Mouse (Mus musculus): Measurements from ENCODE around the gene Frmpd3. TPM values are rescaled to one million over a fixed set of nuclear protein-coding genes. Genes with fewer than 3 reads are reported as not detected.

The Frmpd3 gene
- polyA plus RNA-seq, 1 experiment from 2014 or later: 0.10 TPM

DNA sequence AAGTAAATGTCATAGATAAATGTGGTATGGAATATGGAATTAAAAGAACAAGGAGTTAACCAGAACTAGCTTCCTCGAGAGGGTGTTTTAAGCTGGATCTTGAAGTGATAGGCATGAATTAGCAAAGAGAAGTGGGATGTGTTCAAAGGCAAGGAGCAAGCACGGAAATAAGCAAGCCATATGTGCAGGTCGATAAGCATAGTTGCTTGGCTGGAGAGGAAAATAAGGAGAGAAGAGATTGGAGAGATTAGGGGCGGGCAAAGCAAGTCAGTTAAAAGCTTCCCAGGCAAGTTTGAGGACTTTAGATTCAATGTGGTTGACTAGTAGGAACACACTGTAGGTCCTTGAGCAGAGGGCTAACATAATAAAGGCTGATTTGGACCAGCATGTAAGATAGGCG is 65.5 kb downstream of the Frmpd3 start:
- ATAC-seq (ENCODE audit: insufficient read depth, low FRiP score, low read depth): no peak
- WGBS: 79% methylated on average over 5 of the region's 5 CpGs

DNA sequence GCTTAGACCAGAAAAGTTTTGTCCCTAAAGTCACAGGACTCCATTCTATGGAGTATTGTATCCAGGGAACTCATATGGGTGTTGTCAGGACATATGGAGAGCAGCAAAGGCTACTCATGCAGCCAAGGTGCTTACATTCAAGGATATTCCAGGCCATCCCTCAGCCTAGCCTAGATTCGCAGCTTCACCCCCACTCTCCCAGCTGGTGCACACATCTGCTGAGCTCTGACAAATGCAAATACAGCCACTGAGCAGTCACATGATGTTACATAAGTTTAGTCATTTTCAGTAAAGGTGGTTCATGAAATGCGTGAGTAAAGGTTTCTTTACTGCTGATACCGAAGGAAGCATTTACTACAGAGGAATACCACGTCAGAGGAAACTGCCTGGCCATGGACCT is 76.4 kb downstream of the Frmpd3 start:
- 73% methylated on average over 4 of the region's 4 CpGs for WGBS
- no peak overlapping the region for H3K4me2 ChIP-seq
- ATAC-seq (ENCODE audit: insufficient read depth, low FRiP score, low read depth): no peak
- H3K9me3 ChIP-seq: no peaks in the 10 kb centered on the region
- 0 out of 2 replicates have a peak, but pooled peaks cover 4% of the 10 kb centered on the region for H3K27me3 ChIP-seq (replicated peaks)
- no peaks in the 10 kb centered on the region for H3K4me1 ChIP-seq
- no peak overlapping the region for H3K9ac ChIP-seq
- no peak overlapping the region for H3K27ac ChIP-seq
- H3K36me3 ChIP-seq: no peaks in the 10 kb centered on the region
- H3K4me3 ChIP-seq (replicated peaks): no peak overlapping the region

More for the DNA sequence above, 65.5 kb downstream of the Frmpd3 start:
- H3K36me3 ChIP-seq: no peaks in the 10 kb centered on the region
- H3K27me3 ChIP-seq (replicated peaks): no peaks in the 10 kb centered on the region
- H3K4me1 ChIP-seq: no peaks in the 10 kb centered on the region
- no peak overlapping the region for H3K4me2 ChIP-seq
- no peak overlapping the region for H3K27ac ChIP-seq
- H3K9ac ChIP-seq: no peak overlapping the region
- H3K9me3 ChIP-seq: no peaks in the 10 kb centered on the region
- no peak overlapping the region for H3K4me3 ChIP-seq (replicated peaks)

DNA sequence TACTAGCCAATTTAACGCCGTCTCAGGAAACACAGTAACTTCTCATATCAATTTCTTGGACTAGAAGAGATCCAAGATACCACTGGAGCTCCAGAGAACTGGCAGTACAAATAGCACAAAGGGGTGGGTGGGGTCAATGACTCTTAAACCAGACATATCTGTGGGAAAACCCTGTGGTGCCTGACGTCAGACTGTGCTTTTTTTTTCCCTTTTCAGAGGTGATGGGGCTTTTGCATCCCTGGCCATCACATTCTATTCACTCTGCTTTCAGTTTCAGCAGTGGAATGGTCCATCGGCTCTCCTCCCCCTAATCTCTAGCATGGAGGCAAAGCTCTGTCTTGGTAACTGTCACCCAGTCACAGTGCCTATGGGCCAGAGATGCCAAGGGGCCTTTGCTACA is 85.1 kb downstream of the Frmpd3 start:
- Histone ChIP-seq H3K27ac (no peak overlapping the region), H3K4me3 (replicated peaks) (no peak overlapping the region), H3K27me3 (replicated peaks) (no peaks in the 10 kb centered on the region), H3K9ac (no peak overlapping the region), H3K4me1 (no peaks in the 10 kb centered on the region), H3K9me3 (no peaks in the 10 kb centered on the region), H3K36me3 (no peaks in the 10 kb centered on the region), H3K4me2 (no peak overlapping the region)
- ATAC-seq (ENCODE audit: insufficient read depth, low FRiP score, low read depth): no peak
- 78% methylated on average over 4 of the region's 4 CpGs for WGBS

DNA sequence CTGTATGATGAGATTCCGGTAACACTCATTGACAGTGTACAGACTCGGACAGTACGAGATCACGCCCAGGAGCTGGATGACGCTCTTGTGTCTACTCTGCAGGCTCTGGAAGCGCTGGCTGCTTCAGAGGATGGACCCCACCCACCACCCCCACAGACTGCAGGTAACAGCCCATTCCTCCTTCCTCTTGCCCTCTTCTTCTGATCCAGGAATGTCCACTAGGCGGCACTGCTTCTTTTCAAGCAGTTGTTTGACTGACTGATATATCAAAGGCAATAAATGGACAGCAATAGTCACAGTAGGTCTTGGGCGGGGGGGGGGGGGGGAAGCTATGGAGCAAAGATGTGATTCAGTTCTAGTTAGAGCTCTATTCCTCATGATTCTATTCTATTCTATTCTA is 86.2 kb downstream of the Frmpd3 start:
- Histone ChIP-seq H3K27ac (no peak overlapping the region), H3K9me3 (no peaks in the 10 kb centered on the region), H3K4me2 (no peak overlapping the region), H3K4me3 (replicated peaks) (no peak overlapping the region), H3K36me3 (no peaks in the 10 kb centered on the region), H3K9ac (no peak overlapping the region), H3K4me1 (no peaks in the 10 kb centered on the region), H3K27me3 (replicated peaks) (no peaks in the 10 kb centered on the region)
- whole genome bisulfite sequencing: 65% methylated on average over 8 of the region's 8 CpGs
- ATAC-seq (ENCODE audit: insufficient read depth, low FRiP score, low read depth): no peak

DNA sequence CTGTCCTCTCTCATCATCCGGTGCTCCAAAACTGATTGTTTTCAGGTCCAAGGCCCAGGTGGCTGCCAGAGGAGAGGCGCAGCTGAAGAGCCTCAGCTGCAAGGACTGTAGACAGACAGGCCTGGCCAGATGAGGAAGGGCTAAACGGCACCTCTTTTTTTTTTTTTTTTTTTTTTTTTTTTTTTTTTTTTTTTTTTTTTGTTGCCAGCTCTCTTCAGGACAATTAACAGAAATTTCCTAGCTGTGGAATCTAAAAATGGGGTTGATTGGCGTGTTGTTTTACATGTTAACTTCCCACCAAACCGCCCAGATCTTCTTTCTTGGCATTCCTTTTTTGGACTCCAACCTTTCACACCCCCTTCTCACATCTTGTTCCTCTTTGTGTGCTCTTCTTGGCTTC is 87.9 kb downstream of the Frmpd3 start:
- no peak for ATAC-seq (ENCODE audit: insufficient read depth, low FRiP score, low read depth)
- Histone ChIP-seq H3K4me1 (no peaks in the 10 kb centered on the region), H3K4me3 (replicated peaks) (no peak overlapping the region), H3K27ac (no peak overlapping the region), H3K4me2 (no peak overlapping the region), H3K27me3 (replicated peaks) (no peaks in the 10 kb centered on the region), H3K36me3 (no peaks in the 10 kb centered on the region), H3K9me3 (no peaks in the 10 kb centered on the region), H3K9ac (no peak overlapping the region)
- 85% methylated on average over 4 of the region's 5 CpGs for WGBS

DNA sequence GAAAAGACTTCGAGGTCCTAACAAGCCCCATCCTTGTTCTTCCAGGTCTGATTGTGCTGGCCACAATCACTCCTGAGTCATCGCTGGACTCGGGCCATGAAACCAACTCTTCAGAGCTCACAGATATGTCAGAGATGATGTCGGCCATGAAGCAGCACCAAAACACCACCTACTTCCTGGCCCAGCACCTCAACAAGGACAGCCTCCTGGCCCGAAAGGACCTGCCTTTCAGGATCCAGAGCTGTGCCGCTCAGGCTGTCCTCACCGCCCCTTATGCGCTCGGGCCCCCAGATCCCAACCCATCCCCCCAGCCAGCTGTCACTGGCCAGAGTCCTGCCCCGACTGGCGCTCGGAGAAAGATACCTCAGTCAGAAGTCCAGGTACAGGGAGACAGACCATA is 88.4 kb downstream of the Frmpd3 start:
- ATAC-seq (ENCODE audit: insufficient read depth, low FRiP score, low read depth): no peak

DNA sequence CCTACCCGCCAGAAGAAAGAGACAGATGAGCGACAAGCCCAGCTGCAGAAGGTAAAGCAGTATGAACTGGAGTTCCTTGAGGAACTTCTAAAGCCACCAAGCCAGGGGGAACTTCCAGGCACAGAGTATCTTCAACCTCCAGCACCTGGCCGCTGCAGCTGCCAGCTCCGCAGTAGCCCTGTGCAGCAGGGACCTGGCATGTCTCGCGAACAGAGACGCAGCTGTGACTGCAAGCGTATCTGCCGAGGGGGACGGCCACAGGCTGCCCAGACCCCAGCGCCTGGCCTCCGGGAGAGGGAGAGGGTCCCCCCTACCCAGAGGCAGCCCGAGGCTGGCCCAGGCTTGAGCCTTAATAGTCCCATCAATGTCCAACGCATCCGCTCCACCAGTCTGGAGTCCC is 89.9 kb downstream of the Frmpd3 start:
- H3K9ac ChIP-seq: no peak overlapping the region
- H3K4me3 ChIP-seq (replicated peaks): no peak overlapping the region
- no peaks in the 10 kb centered on the region for H3K4me1 ChIP-seq
- no peaks in the 10 kb centered on the region for H3K9me3 ChIP-seq
- H3K4me2 ChIP-seq: no peak overlapping the region
- 81% methylated on average over 15 of the region's 15 CpGs for WGBS
- no peak overlapping the region for H3K27ac ChIP-seq
- no peak for ATAC-seq (ENCODE audit: insufficient read depth, low FRiP score, low read depth)
- H3K27me3 ChIP-seq (replicated peaks): no peaks in the 10 kb centered on the region
- no peaks in the 10 kb centered on the region for H3K36me3 ChIP-seq

More for the DNA sequence above, 88.4 kb downstream of the Frmpd3 start:
- no peak overlapping the region for H3K4me3 ChIP-seq (replicated peaks)
- no peaks in the 10 kb centered on the region for H3K27me3 ChIP-seq (replicated peaks)
- H3K9ac ChIP-seq: no peak overlapping the region
- H3K9me3 ChIP-seq: no peaks in the 10 kb centered on the region
- no peaks in the 10 kb centered on the region for H3K36me3 ChIP-seq
- no peaks in the 10 kb centered on the region for H3K4me1 ChIP-seq
- H3K27ac ChIP-seq: no peak overlapping the region
- H3K4me2 ChIP-seq: no peak overlapping the region
- WGBS: 81% methylated on average over 12 of the region's 12 CpGs

DNA sequence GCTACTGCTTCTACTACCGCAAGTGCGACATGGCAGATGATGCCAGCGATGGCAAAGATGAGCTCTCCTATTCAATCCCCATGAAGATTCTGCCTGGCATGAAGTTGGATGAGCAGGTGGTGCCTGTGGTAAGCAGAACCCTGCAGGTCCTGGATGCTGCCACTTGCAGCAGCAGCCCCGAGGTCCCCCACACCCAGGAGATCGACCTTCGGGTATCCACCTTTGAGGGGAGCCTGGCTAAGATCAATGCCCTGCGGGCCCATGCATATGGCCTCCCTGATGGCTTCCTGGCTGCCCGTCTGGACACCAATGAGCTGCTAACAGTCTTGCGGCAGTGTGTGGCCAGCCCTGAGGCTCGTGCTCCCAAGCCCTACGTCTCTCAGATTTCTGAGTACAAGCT is 90.7 kb downstream of the Frmpd3 start:
- Histone ChIP-seq H3K4me2 (no peak overlapping the region), H3K27ac (no peak overlapping the region), H3K36me3 (no peaks in the 10 kb centered on the region), H3K9ac (no peak overlapping the region), H3K27me3 (replicated peaks) (no peaks in the 10 kb centered on the region), H3K4me1 (no peaks in the 10 kb centered on the region), H3K9me3 (no peaks in the 10 kb centered on the region), H3K4me3 (replicated peaks) (no peak overlapping the region)
- 80% methylated on average over 11 of the region's 11 CpGs for WGBS
- no peak for ATAC-seq (ENCODE audit: insufficient read depth, low FRiP score, low read depth)

DNA sequence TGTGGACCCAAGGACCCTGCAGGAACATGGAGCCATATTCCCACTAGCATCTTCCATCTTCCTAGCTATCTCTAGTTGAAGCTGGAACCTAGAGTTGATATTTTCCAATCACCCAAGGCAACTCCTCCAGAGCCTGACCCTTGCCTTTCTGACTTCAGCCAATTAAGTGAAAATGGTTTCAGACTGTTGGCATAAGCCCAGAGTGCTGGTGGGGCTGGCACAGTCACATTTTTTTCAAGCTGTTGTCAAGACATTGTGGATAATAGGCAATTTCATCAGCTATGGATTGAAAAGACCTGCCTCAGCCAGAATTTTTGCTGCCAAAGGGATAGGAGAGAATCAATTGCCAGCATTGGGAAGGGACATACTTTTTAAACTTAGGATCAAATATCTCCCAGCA is 95.8 kb downstream of the Frmpd3 start:
- Histone ChIP-seq H3K27ac (no peak overlapping the region), H3K9me3 (no peaks in the 10 kb centered on the region), H3K4me2 (no peak overlapping the region), H3K36me3 (no peaks in the 10 kb centered on the region), H3K9ac (no peak overlapping the region), H3K4me3 (replicated peaks) (no peak overlapping the region), H3K4me1 (no peaks in the 10 kb centered on the region), H3K27me3 (replicated peaks) (no peaks in the 10 kb centered on the region)
- no peak for ATAC-seq (ENCODE audit: insufficient read depth, low FRiP score, low read depth)

DNA sequence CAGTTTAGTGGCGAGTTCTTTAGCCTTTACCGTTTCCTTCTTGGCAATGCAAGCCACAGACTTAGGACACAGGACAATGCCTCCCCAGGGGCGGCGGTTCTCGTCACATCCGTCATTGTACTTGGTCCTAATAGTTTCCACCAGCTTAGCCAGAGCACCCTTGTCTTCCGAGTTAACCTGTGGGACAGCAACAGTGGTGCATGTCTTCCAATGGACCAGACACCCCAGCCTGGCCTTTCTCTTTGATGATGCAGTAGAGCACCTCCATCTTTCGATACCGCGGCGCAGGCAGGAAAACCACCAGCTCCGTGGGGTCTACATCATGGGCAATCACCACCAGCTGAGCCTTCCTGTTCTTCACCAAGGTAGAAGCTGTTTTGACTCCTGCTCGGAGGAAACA is 103.5 kb downstream of the Frmpd3 start:
- H3K27ac ChIP-seq: no peak overlapping the region
- no peak for ATAC-seq (ENCODE audit: insufficient read depth, low FRiP score, low read depth)
- no peaks in the 10 kb centered on the region for H3K27me3 ChIP-seq (replicated peaks)
- H3K36me3 ChIP-seq: no peaks in the 10 kb centered on the region
- no peaks in the 10 kb centered on the region for H3K4me1 ChIP-seq
- no peak overlapping the region for H3K9ac ChIP-seq
- no peak overlapping the region for H3K4me3 ChIP-seq (replicated peaks)
- H3K4me2 ChIP-seq: no peak overlapping the region
- no peaks in the 10 kb centered on the region for H3K9me3 ChIP-seq
- 82% methylated on average over 13 of the region's 13 CpGs for whole genome bisulfite sequencing

DNA sequence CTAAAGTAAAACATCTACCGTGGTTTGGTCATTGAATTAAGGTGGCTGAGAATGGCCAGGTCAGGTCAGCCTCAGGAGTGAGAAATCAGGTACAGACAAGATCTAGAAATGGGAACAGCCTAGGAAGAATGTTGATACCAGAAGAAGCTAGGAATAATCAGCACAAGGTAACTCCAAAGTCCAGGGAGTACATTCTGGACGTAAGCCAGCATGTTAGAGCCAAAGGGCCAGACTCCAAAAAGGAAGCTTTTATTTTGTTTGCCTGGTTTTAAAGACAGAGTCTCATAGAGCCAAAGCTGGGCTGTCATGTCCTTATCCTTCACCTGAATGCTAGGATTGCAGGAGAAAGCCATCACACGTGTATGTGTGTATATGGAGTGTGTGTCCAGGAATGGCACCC is 108.0 kb downstream of the Frmpd3 start:
- H3K27me3 ChIP-seq (replicated peaks): no peaks in the 10 kb centered on the region
- no peaks in the 10 kb centered on the region for H3K9me3 ChIP-seq
- ATAC-seq (ENCODE audit: insufficient read depth, low FRiP score, low read depth): no peak
- 67% methylated on average over 3 of the region's 3 CpGs for WGBS
- no peak overlapping the region for H3K4me3 ChIP-seq (replicated peaks)
- H3K36me3 ChIP-seq: no peaks in the 10 kb centered on the region
- no peak overlapping the region for H3K9ac ChIP-seq
- no peak overlapping the region for H3K4me2 ChIP-seq
- no peaks in the 10 kb centered on the region for H3K4me1 ChIP-seq
- H3K27ac ChIP-seq: no peak overlapping the region

DNA sequence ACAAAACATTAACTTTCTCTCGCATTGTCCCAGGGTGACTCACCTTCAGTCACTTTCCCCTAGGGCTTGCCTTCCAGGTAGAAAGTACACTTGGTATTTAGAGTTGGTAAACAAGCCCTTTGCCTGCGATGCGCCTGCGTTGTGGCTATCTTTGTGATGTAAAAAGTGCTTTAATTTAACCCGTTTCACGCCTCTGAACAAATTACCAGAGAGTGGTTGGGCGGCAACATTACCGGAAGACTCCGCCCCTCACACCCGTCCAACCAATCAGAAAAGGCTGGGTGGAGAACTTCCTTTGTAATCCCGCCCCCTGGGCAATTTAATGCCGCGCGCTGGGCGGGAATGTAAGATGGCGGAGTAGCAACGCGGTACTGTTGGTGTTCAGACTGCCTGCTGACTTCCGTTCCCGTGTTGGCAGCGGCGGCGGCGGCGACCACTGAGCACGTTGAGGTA is 114.2 kb downstream of the Frmpd3 start, which contains the start of gene Prps1:
Gene Prps1 (plus strand): TSS at position 335 of the 453 bp plus-strand sequence.
- 18% methylated on average over 26 of the region's 26 CpGs for WGBS
- ATAC-seq (ENCODE audit: insufficient read depth, low FRiP score, low read depth): peak; percentile 94

More for the DNA sequence above, 114.2 kb downstream of the Frmpd3 start, which contains the start of gene Prps1:
- Histone ChIP-seq H3K27ac (no peak within 1 kb of the TSS), H3K9ac (peak within 1 kb of the TSS; percentile 25; the same call in 1 of the 2 replicates), H3K36me3 (no peaks in the 10 kb centered on the region), H3K9me3 (no peaks in the 10 kb centered on the region), H3K4me2 (peak within 1 kb of the TSS; percentile 72), H3K27me3 (replicated peaks) (no peaks in the 10 kb centered on the region), H3K4me3 (replicated peaks) (peak within 1 kb of the TSS; percentile 54), H3K4me1 (no peaks in the 10 kb centered on the region)
